Mouse (Mus musculus) embryonic facial prominence, embryonic 13.5 days (tissue): ENCODE data around the gene Nlrp9b. TPM values are rescaled to one million over a fixed set of nuclear protein-coding genes. Genes with fewer than 3 reads are reported as not detected.

Experiments
- polyA plus RNA-seq: library from polyadenylated mRNA; unstranded; fragments of >200 nt; fragmentation: Nextera tagmentation; extraction: Ambion mirVana; gene quantifications from 2 replicates; pipeline ENCODE4 v1.2.1, GENCODE M21; 2015

Nlrp9b gene
- polyA plus RNA-seq, 1 experiment from 2014 or later = not detected

Other genes with a start within 250 kb of the Nlrp9b start
- gene Nectin2, start 241.0 kb upstream of the Nlrp9b start, polyA plus RNA-seq = 82.9 and 87.0 TPM in 2 replicates
- 98.1 and 116 TPM in 2 replicates for gene Bcam, start 220.4 kb upstream of the Nlrp9b start, polyA plus RNA-seq
- 8.1 and 10.4 TPM in 2 replicates for gene Cblc, start 194.7 kb upstream of the Nlrp9b start, polyA plus RNA-seq
- 2.2 and 3.6 TPM in 2 replicates for gene Bcl3, start 168.7 kb upstream of the Nlrp9b start, polyA plus RNA-seq
- 0.28 and 0.72 TPM in 2 replicates for gene Gm19345, start 139.5 kb upstream of the Nlrp9b start, polyA plus RNA-seq
- gene Ceacam16, start 130.2 kb upstream of the Nlrp9b start, polyA plus RNA-seq = not detected in 2 replicates
- gene Ceacam19, start 103.5 kb upstream of the Nlrp9b start, polyA plus RNA-seq = 0.25 and 0.48 TPM in 2 replicates
- gene Pvr, start 70.3 kb upstream of the Nlrp9b start, polyA plus RNA-seq = 12.0 and 12.9 TPM in 2 replicates
- 0.30 TPM in 1 of 2 replicates, not detected in the other for gene Igsf23, start 40.7 kb upstream of the Nlrp9b start, polyA plus RNA-seq
- 0.15 TPM in 1 of 2 replicates, not detected in the other for gene Ceacam20, start 26.1 kb upstream of the Nlrp9b start, polyA plus RNA-seq
- not detected in 2 replicates for gene Vmn1r91, start 108.2 kb downstream of the Nlrp9b start, polyA plus RNA-seq
- not detected in 2 replicates for gene Gm16442, start 131.1 kb downstream of the Nlrp9b start, polyA plus RNA-seq
- gene Vmn1r93, start 147.6 kb downstream of the Nlrp9b start, polyA plus RNA-seq = not detected in 2 replicates
- not detected in 2 replicates for gene Vmn1r94, start 176.9 kb downstream of the Nlrp9b start, polyA plus RNA-seq
- not detected in 2 replicates for gene Vmn1r95, start 202.2 kb downstream of the Nlrp9b start, polyA plus RNA-seq
- not detected in 2 replicates for gene Gm6164, start 214.1 kb downstream of the Nlrp9b start, polyA plus RNA-seq
- gene Gm4498, start 242.4 kb downstream of the Nlrp9b start, polyA plus RNA-seq = not detected in 2 replicates